In the genomic region with DNA sequence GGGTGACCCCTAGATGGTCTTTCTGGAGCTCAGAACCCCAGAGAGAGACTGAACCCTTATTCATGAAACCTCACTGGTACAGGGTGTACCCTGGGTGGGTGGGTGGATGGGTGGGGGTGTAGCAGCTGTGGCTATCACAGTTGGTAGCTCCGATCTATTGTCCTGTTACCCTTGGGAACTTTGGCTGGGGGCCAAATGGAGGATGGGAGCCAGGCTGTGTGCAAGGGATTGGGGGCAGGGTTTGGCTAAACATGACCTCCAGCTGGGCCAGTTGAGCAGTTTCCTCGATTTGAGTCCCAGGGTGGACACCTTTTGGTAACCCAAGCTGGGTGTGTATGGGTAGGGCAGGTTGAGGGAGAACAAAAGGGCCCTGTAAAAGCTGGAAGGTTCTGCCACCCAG, we compare ENCODE assay signal across 8 mouse cellular contexts. TPM values are rescaled to one million over a fixed set of nuclear protein-coding genes. Genes with fewer than 3 reads are reported as not detected.
DNase-seq lines count a peak whose midpoint lies in the region; ATAC-seq and TF ChIP-seq lines count a peak whose summit lies in the region.

No protein-coding gene starts in this region.

- no peak overlapping the region for H3K27ac ChIP-seq in neural tube, embryonic 12.5 days
- 0 out of 2 replicates have a peak overlapping the region, but pooled peaks have one; percentile 20 for H3K27ac ChIP-seq in olfactory bulb, adult 2 months (ENCODE audit: insufficient read depth, low read depth, low read length)

- DNase-seq in neural tube, embryonic 10.5 days (ENCODE audit: extremely low spot score, low spot score), result no peak
- peak; percentile 79 to 86 for DNase-seq in cerebellum, postnatal 25 days
- peak; percentile 31 for DNase-seq in heart, postnatal 25 days (ENCODE audit: low spot score)
- DNase-seq in layer of hippocampus, adult 9-11 months, result peak; percentile 90
- no peak for DNase-seq in thymus, postnatal 10 days (ENCODE audit: low spot score in 2 of 2)

- 49% methylated on average over 2 of the region's 2 CpGs for WGBS in neural tube, embryonic 12.5 days
- WGBS in olfactory bulb, adult 2 months, result 14% methylated on average over 2 of the region's 2 CpGs

- H3K4me2 ChIP-seq in neural tube, embryonic 12.5 days (replicated peaks), result peak overlapping the region; percentile 45

- no peaks in the 10 kb centered on the region for H3K9me3 ChIP-seq in neural tube, embryonic 12.5 days

- no peak for TF ChIP-seq CTCF in olfactory bulb, adult 2 months (IDR thresholded peaks at IDR 0.05; ENCODE audit: insufficient read depth, low read depth, low read length)

- peaks cover 25% of the 10 kb centered on the region for H3K36me3 ChIP-seq in neural tube, embryonic 12.5 days

- peaks cover 59% of the 10 kb centered on the region for H3K4me1 ChIP-seq in neural tube, embryonic 12.5 days
- H3K4me1 ChIP-seq in olfactory bulb, adult 2 months (ENCODE audit: control insufficient read depth, insufficient read depth, low read length), result peaks cover 43% of the 10 kb centered on the region

- ATAC-seq in neural tube, embryonic 12.5 days (ENCODE audit: low FRiP score, low read depth), result no peak
- no peak for ATAC-seq in megakaryocyte progenitor cell, adult 5-6 weeks (replicated peaks; ENCODE audit: poor library complexity)

- H3K9ac ChIP-seq in neural tube, embryonic 12.5 days, result 0 out of 2 replicates have a peak overlapping the region, but pooled peaks have one; percentile 49

- intact Hi-C loops in heart, postnatal 25 days (cut with DNase I), result no loop called here

- H3K27me3 ChIP-seq in neural tube, embryonic 12.5 days (replicated peaks), result peaks cover 13% of the 10 kb centered on the region

- no peak for TF ChIP-seq POLR2A in olfactory bulb, adult 2 months (IDR thresholded peaks at IDR 0.05; ENCODE audit: insufficient read depth, low read depth, low read length)

- H3K4me3 ChIP-seq in neural tube, embryonic 12.5 days, result no peak overlapping the region
- H3K4me3 ChIP-seq in olfactory bulb, adult 2 months (ENCODE audit: insufficient read depth, low read depth, low read length), result no peak overlapping the region

RNA-seq across cellular contexts. Expression of gene Tprn, which starts 4.3 kb away (rescaled TPM):
- 14.4 and 15.2 TPM in 2 replicates for polyA plus RNA-seq in neural tube, embryonic 12.5 days (2016; fragmentation: Nextera tagmentation; extraction: Ambion mirVana)
- 1 to 10 TPM; 3.6 to 6.0 TPM for total RNA-seq in heart, postnatal 25 days (2021)
- not detected in 2 replicates for polyA plus RNA-seq in olfactory bulb, adult 2 months (2012; ENCODE audit: insufficient read depth, insufficient read length, low replicate concordance, missing spikeins)
- total RNA-seq in megakaryocyte progenitor cell, adult 5-6 weeks (2015), result 7.9 and 13.3 TPM in 2 replicates
- total RNA-seq in megakaryocyte progenitor cell, adult 5-6 weeks (2017), result 7.6 and 9.2 TPM in 2 replicates

RNA-seq across cellular contexts. Expression of gene Ssna1, which starts 5.5 kb away (rescaled TPM):
- 201 and 204 TPM in 2 replicates for polyA plus RNA-seq in neural tube, embryonic 12.5 days (2016; fragmentation: Nextera tagmentation; extraction: Ambion mirVana)
- total RNA-seq in heart, postnatal 25 days (2021), result 10 to 100 TPM; 36.7 to 40.5 TPM
- not detected in 2 replicates for polyA plus RNA-seq in olfactory bulb, adult 2 months (2012; ENCODE audit: insufficient read depth, insufficient read length, low replicate concordance, missing spikeins)
- 136 and 148 TPM in 2 replicates for total RNA-seq in megakaryocyte progenitor cell, adult 5-6 weeks (2015)
- total RNA-seq in megakaryocyte progenitor cell, adult 5-6 weeks (2017), result 71.3 and 92.7 TPM in 2 replicates

RNA-seq across cellular contexts. Expression of gene Anapc2, which starts 5.6 kb away (rescaled TPM):
- 142 and 144 TPM in 2 replicates for polyA plus RNA-seq in neural tube, embryonic 12.5 days (2016; fragmentation: Nextera tagmentation; extraction: Ambion mirVana)
- 10 to 100 TPM; 38.4 to 40.7 TPM for total RNA-seq in heart, postnatal 25 days (2021)
- not detected in 2 replicates for polyA plus RNA-seq in olfactory bulb, adult 2 months (2012; ENCODE audit: insufficient read depth, insufficient read length, low replicate concordance, missing spikeins)
- total RNA-seq in megakaryocyte progenitor cell, adult 5-6 weeks (2015), result 28.3 and 34.4 TPM in 2 replicates
- total RNA-seq in megakaryocyte progenitor cell, adult 5-6 weeks (2017), result 36.5 and 42.4 TPM in 2 replicates

RNA-seq across cellular contexts. Expression of gene Tmem203, which starts 11.5 kb away (rescaled TPM):
- 20.3 and 22.4 TPM in 2 replicates for polyA plus RNA-seq in neural tube, embryonic 12.5 days (2016; fragmentation: Nextera tagmentation; extraction: Ambion mirVana)
- 10 to 100 TPM; 12.6 to 13.2 TPM for total RNA-seq in heart, postnatal 25 days (2021)
- polyA plus RNA-seq in olfactory bulb, adult 2 months (2012; ENCODE audit: insufficient read depth, insufficient read length, low replicate concordance, missing spikeins), result not detected in 2 replicates
- 11.4 and 12.8 TPM in 2 replicates for total RNA-seq in megakaryocyte progenitor cell, adult 5-6 weeks (2015)
- 9.6 and 9.8 TPM in 2 replicates for total RNA-seq in megakaryocyte progenitor cell, adult 5-6 weeks (2017)

RNA-seq across cellular contexts. Expression of gene AL732309.1, which starts 20.1 kb away (rescaled TPM):
- polyA plus RNA-seq in neural tube, embryonic 12.5 days (2016; fragmentation: Nextera tagmentation; extraction: Ambion mirVana), result 5.2 and 6.4 TPM in 2 replicates
- 1 to 10 TPM; 1.5 to 1.7 TPM for total RNA-seq in heart, postnatal 25 days (2021)
- polyA plus RNA-seq in olfactory bulb, adult 2 months (2012; ENCODE audit: insufficient read depth, insufficient read length, low replicate concordance, missing spikeins), result not detected in 2 replicates
- 3.9 and 5.0 TPM in 2 replicates for total RNA-seq in megakaryocyte progenitor cell, adult 5-6 weeks (2015)
- total RNA-seq in megakaryocyte progenitor cell, adult 5-6 weeks (2017), result 3.2 and 3.8 TPM in 2 replicates

Comparison
In these comparisons a context has a peak if more than half of its experiments do, and no peak if none do; other contexts are left out.
1. DNase-seq: peak in cerebellum, postnatal 25 days (2 of 2), heart, postnatal 25 days (single experiment) and layer of hippocampus, adult 9-11 months (single experiment); none in neural tube, embryonic 10.5 days (single experiment) and thymus, postnatal 10 days (0 of 2).